In the genomic region with DNA sequence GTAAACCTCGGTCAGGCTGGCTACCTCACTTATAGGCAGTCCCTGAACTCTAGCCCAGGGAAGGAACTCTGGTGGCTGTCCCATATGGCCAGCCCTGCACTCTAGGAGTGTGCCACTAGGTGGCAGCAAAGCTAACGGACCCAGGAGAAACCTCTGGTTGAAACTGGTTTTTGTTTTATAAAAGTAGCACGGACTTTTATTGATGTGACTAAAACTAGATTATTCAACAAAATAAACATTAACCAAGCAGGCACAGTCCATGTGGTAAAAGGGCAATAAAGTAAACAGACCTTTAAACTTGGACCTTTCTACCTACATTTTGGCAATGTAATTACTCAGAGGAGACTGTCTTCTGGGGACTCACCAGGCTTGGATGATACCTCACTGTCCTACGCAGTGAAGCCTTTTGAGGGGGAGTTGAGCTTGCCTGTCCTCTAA, we compare ENCODE assay signal across 8 mouse cellular contexts. TPM values are rescaled to one million over a fixed set of nuclear protein-coding genes. Genes with fewer than 3 reads are reported as not detected.
DNase-seq lines count a peak whose midpoint lies in the region; ATAC-seq and TF ChIP-seq lines count a peak whose summit lies in the region.

No protein-coding gene starts in this region.

- no peak for TF ChIP-seq POLR2A in cortical plate, adult 2 months (IDR thresholded peaks at IDR 0.05; ENCODE audit: extremely low read depth, insufficient read depth, low read length)

- peak; percentile 76 for TF ChIP-seq CTCF in cortical plate, adult 2 months (IDR thresholded peaks at IDR 0.05; ENCODE audit: extremely low read depth, insufficient read depth, low read length)

- peak; percentile 64 to 88 for DNase-seq in heart, adult 18-20 months
- DNase-seq in heart, embryonic 10.5 days (ENCODE audit: low spot score) = no peak
- peak; percentile 57 to 78 for DNase-seq in gastrocnemius, postnatal 4 days (ENCODE audit: low spot score in 2 of 2)
- DNase-seq in kidney, adult 9 months = peak; percentile 95
- peak; percentile 84 for DNase-seq in naive thymus-derived CD4-positive, alpha-beta T cell, adult 2 months (ENCODE audit: low read depth)
- DNase-seq in splenic B cell, adult 2 months (ENCODE audit: low read depth, low spot score) = peak; percentile 81

- no peaks in the 10 kb centered on the region for H3K27me3 ChIP-seq in heart, embryonic 10.5 days (ENCODE audit: insufficient read depth, poor library complexity, severe bottlenecking)
- no peaks in the 10 kb centered on the region for H3K27me3 ChIP-seq in limb, embryonic 15.5 days
- H3K27me3 ChIP-seq in splenic B cell, adult 2 months (ENCODE audit: control insufficient read depth, insufficient read depth, low read length, poor library complexity, severe bottlenecking) = no peaks in the 10 kb centered on the region

- H3K4me1 ChIP-seq in heart, embryonic 10.5 days = 0 out of 2 replicates have a peak, but pooled peaks cover 6% of the 10 kb centered on the region
- no peaks in the 10 kb centered on the region for H3K4me1 ChIP-seq in cortical plate, adult 2 months (ENCODE audit: control insufficient read depth, insufficient read depth, low read length)
- H3K4me1 ChIP-seq in limb, embryonic 15.5 days = no peaks in the 10 kb centered on the region

- peaks cover 23% of the 10 kb centered on the region for H3K36me3 ChIP-seq in heart, embryonic 10.5 days
- peaks cover 21% of the 10 kb centered on the region for H3K36me3 ChIP-seq in limb, embryonic 15.5 days
- peaks cover 3% of the 10 kb centered on the region; the same call in 1 of the 2 replicates for H3K36me3 ChIP-seq in splenic B cell, adult 2 months (ENCODE audit: control insufficient read depth, insufficient read depth, low read length, poor library complexity, severe bottlenecking)

- H3K27ac ChIP-seq in heart, embryonic 10.5 days = no peak overlapping the region
- no peak overlapping the region for H3K27ac ChIP-seq in cortical plate, adult 2 months (ENCODE audit: insufficient read depth, low read length)
- no peak overlapping the region for H3K27ac ChIP-seq in limb, embryonic 15.5 days

- no peak overlapping the region for H3K4me3 ChIP-seq in heart, embryonic 10.5 days
- no peak overlapping the region for H3K4me3 ChIP-seq in cortical plate, adult 2 months (ENCODE audit: insufficient read depth, low read length)
- no peak overlapping the region for H3K4me3 ChIP-seq in limb, embryonic 15.5 days

- peak overlapping the region; percentile 14; the same call in 1 of the 2 replicates for H3K4me2 ChIP-seq in limb, embryonic 15.5 days

- ATAC-seq in limb, embryonic 15.5 days (ENCODE audit: insufficient number of reproducible peaks, low FRiP score, low TSS enrichment, low read depth) = no peak

- H3K9me3 ChIP-seq in heart, embryonic 10.5 days = no peaks in the 10 kb centered on the region
- H3K9me3 ChIP-seq in limb, embryonic 15.5 days = no peaks in the 10 kb centered on the region

- WGBS in heart, embryonic 10.5 days = 17% methylated on average over 4 of the region's 4 CpGs
- 6% methylated on average over 4 of the region's 4 CpGs for WGBS in limb, embryonic 15.5 days

- H3K9ac ChIP-seq in limb, embryonic 15.5 days = no peak overlapping the region

RNA-seq across cellular contexts. Expression of a gene that starts 55.4 kb away (rescaled TPM):
- 10 to 100 TPM; 23.1 to 24.6 TPM for total RNA-seq in heart, adult 18-20 months (2021)
- polyA plus RNA-seq in heart, embryonic 10.5 days (2016; fragmentation: Nextera tagmentation; extraction: Ambion mirVana) = 83.2 and 84.9 TPM in 2 replicates
- 24.3 and 24.5 TPM in 2 replicates for polyA plus RNA-seq in cortical plate, adult 2 months (2012; rRNA removed)
- total RNA-seq in gastrocnemius, postnatal 4 days (2021) = 10 to 100 TPM; 46.9 to 52.8 TPM
- polyA plus RNA-seq in limb, embryonic 15.5 days (2015; fragmentation: Nextera tagmentation; extraction: Ambion mirVana) = 84.3 and 89.8 TPM in 2 replicates
